In the genomic region with DNA sequence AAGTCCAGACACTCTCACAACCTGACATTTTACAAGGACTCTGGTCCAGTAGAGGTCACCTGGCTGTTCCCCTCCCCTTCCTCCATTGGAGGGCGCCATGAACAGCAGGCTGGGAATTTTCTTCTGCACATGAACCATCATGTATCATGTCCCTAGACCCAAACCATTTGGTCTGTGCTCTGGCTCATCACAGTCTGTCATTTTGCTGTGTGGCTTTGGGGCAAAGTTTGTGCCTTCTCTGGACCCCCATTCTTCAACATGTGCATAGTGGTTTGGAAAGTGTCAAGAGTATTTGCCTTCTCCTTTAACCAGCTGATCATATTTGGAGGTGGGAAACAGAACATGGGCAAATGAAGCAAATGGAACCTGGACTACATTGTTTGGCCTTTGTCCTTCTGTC, we compare ENCODE assay signal across 27 mouse cellular contexts. TPM values are rescaled to one million over a fixed set of nuclear protein-coding genes. Genes with fewer than 3 reads are reported as not detected.
DNase-seq lines count a peak whose midpoint lies in the region; ATAC-seq and TF ChIP-seq lines count a peak whose summit lies in the region.
"Had no signal": no experiment of that assay in that cellular context is flagged by ENCODE, and none has a peak within 500 bp of the region (broad histone marks: within the 10 kb centered on the region; RNA-seq: fewer than 3 reads in every experiment).

No protein-coding gene starts in this region.

- H3K27me3 ChIP-seq in embryonic facial prominence, embryonic 13.5 days = no peaks in the 10 kb centered on the region
- H3K27me3 ChIP-seq in embryonic facial prominence, embryonic 10.5 days (replicated peaks; ENCODE audit: low read depth, poor library complexity, severe bottlenecking) = no peaks in the 10 kb centered on the region
- no peaks in the 10 kb centered on the region for H3K27me3 ChIP-seq in hindbrain, postnatal 0 days (ENCODE audit: insufficient read depth, low read length)
- no peaks in the 10 kb centered on the region for H3K27me3 ChIP-seq in hindbrain, embryonic 13.5 days
- H3K27me3 ChIP-seq in kidney, postnatal 0 days (ENCODE audit: insufficient read depth, low read length) = no peaks in the 10 kb centered on the region; the same call in 1 of the 2 replicates
- H3K27me3 ChIP-seq in ES-Bruce4 (ENCODE audit: control insufficient read depth, insufficient read depth, low read length, poor library complexity, severe bottlenecking) = no peaks in the 10 kb centered on the region
- H3K27me3 ChIP-seq in liver, postnatal 0 days (ENCODE audit: insufficient read depth, low read length) = no peaks in the 10 kb centered on the region
- H3K27me3 ChIP-seq: embryonic facial prominence, embryonic 12.5 days; forebrain, embryonic 15.5 days; hindbrain, embryonic 12.5 days; Patski had no signal

- 52% methylated on average over 1 of the region's 1 CpGs for WGBS in embryonic facial prominence, embryonic 13.5 days
- WGBS in embryonic facial prominence, embryonic 10.5 days = 40% methylated on average over 1 of the region's 1 CpGs
- WGBS in hindbrain, postnatal 0 days = 29% methylated on average over 1 of the region's 1 CpGs
- 60% methylated on average over 1 of the region's 1 CpGs for WGBS in hindbrain, embryonic 13.5 days
- WGBS in kidney, postnatal 0 days = 54% methylated on average over 1 of the region's 1 CpGs
- 15% methylated on average over 1 of the region's 1 CpGs for WGBS in liver, postnatal 0 days (ENCODE audit: insufficient replicate concordance)

- no peak for ATAC-seq in embryonic facial prominence, embryonic 13.5 days (ENCODE audit: insufficient number of reproducible peaks, insufficient read depth, low FRiP score, low TSS enrichment, low read depth)
- ATAC-seq in hindbrain, postnatal 0 days = no peak
- ATAC-seq in hindbrain, embryonic 13.5 days (ENCODE audit: low FRiP score) = no peak
- ATAC-seq in kidney, postnatal 0 days (replicated peaks; ENCODE audit: low FRiP score, low read depth) = no peak
- ATAC-seq in liver, postnatal 0 days = no peak
- ATAC-seq: forebrain, embryonic 15.5 days; hindbrain, embryonic 16.5 days; inflammation-experienced regulatory T-cells, adult 6 months; Patski had no signal

- no peak for DNase-seq in embryonic facial prominence, embryonic 10.5 days (ENCODE audit: low spot score)
- DNase-seq in hindbrain, postnatal 0 days (ENCODE audit: low spot score) = no peak
- no peak for DNase-seq in kidney, postnatal 0 days (ENCODE audit: low spot score)
- no peak for DNase-seq in kidney, adult 8-10 months
- no peak for DNase-seq in liver, postnatal 0 days
- DNase-seq: adrenal gland, postnatal 10 days; adrenal gland, postnatal 36 days; cerebellum, adult 18-20 months; cerebellum, adult 9-10 months; cerebellum, postnatal 14 days; gastrocnemius, postnatal 10 days; gastrocnemius, postnatal 36 days; heart, adult 18-20 months had no signal

- no peak for TF ChIP-seq EP300 in ES-Bruce4 (IDR thresholded peaks at IDR 0.05; ENCODE audit: insufficient read depth, low read depth, low read length)
- TF ChIP-seq EP300 in liver, postnatal 0 days (IDR thresholded peaks at IDR 0.05; ENCODE audit: low read depth) = no peak

- TF ChIP-seq CTCF in hindbrain, postnatal 0 days (IDR thresholded peaks at IDR 0.05; ENCODE audit: low read depth) = peak; percentile 20; the same call in 1 of the 2 replicates
- TF ChIP-seq CTCF in kidney, postnatal 0 days (IDR thresholded peaks at IDR 0.05; ENCODE audit: low read depth) = peak; percentile 30; the same call in 1 of the 2 replicates
- TF ChIP-seq CTCF in ES-Bruce4 (IDR thresholded peaks at IDR 0.05; ENCODE audit: low read depth, low read length) = peak; percentile 20
- no peak for TF ChIP-seq CTCF in liver, postnatal 0 days (IDR thresholded peaks at IDR 0.05; ENCODE audit: low read depth)

- no peak overlapping the region for H3K9ac ChIP-seq in embryonic facial prominence, embryonic 13.5 days
- no peak overlapping the region for H3K9ac ChIP-seq in hindbrain, postnatal 0 days (replicated peaks; ENCODE audit: low read length)
- no peak overlapping the region for H3K9ac ChIP-seq in hindbrain, embryonic 13.5 days
- no peak overlapping the region for H3K9ac ChIP-seq in kidney, postnatal 0 days (ENCODE audit: low read depth, low read length)
- no peak overlapping the region for H3K9ac ChIP-seq in ES-Bruce4 (ENCODE audit: low read depth, poor library complexity, severe bottlenecking)
- no peak overlapping the region for H3K9ac ChIP-seq in liver, postnatal 0 days (replicated peaks)
- H3K9ac ChIP-seq: embryonic facial prominence, embryonic 12.5 days; forebrain, embryonic 12.5 days; forebrain, embryonic 15.5 days; hindbrain, embryonic 12.5 days had no signal

- H3K4me1 ChIP-seq in embryonic facial prominence, embryonic 13.5 days = peaks cover 31% of the 10 kb centered on the region
- H3K4me1 ChIP-seq in embryonic facial prominence, embryonic 10.5 days = peaks cover 11% of the 10 kb centered on the region
- no peaks in the 10 kb centered on the region; the same call in 1 of the 2 replicates for H3K4me1 ChIP-seq in hindbrain, postnatal 0 days (ENCODE audit: insufficient read depth, low read length)
- peaks cover 5% of the 10 kb centered on the region; the same call in 1 of the 2 replicates for H3K4me1 ChIP-seq in hindbrain, embryonic 13.5 days (replicated peaks)
- H3K4me1 ChIP-seq in kidney, postnatal 0 days (replicated peaks; ENCODE audit: insufficient read depth, low read length) = no peaks in the 10 kb centered on the region
- H3K4me1 ChIP-seq in ES-Bruce4 (ENCODE audit: control insufficient read depth, insufficient read depth, low read length) = peaks cover 5% of the 10 kb centered on the region
- no peaks in the 10 kb centered on the region for H3K4me1 ChIP-seq in liver, postnatal 0 days (ENCODE audit: insufficient read depth)
- H3K4me1 ChIP-seq: forebrain, embryonic 12.5 days had no signal

- H3K4me2 ChIP-seq in embryonic facial prominence, embryonic 13.5 days = no peak overlapping the region
- H3K4me2 ChIP-seq in hindbrain, postnatal 0 days (ENCODE audit: low read depth, low read length) = no peak overlapping the region
- no peak overlapping the region for H3K4me2 ChIP-seq in hindbrain, embryonic 13.5 days
- no peak overlapping the region for H3K4me2 ChIP-seq in kidney, postnatal 0 days (ENCODE audit: low read length)
- no peak overlapping the region for H3K4me2 ChIP-seq in liver, postnatal 0 days (ENCODE audit: low read depth, low read length)
- H3K4me2 ChIP-seq: embryonic facial prominence, embryonic 12.5 days; forebrain, embryonic 12.5 days; forebrain, embryonic 15.5 days; heart, embryonic 11.5 days; hindbrain, embryonic 12.5 days had no signal

- no peaks in the 10 kb centered on the region for H3K9me3 ChIP-seq in embryonic facial prominence, embryonic 13.5 days
- H3K9me3 ChIP-seq in embryonic facial prominence, embryonic 10.5 days = no peaks in the 10 kb centered on the region
- no peaks in the 10 kb centered on the region for H3K9me3 ChIP-seq in hindbrain, postnatal 0 days (ENCODE audit: low read length)
- H3K9me3 ChIP-seq in hindbrain, embryonic 13.5 days = no peaks in the 10 kb centered on the region
- no peaks in the 10 kb centered on the region for H3K9me3 ChIP-seq in kidney, postnatal 0 days (replicated peaks; ENCODE audit: low read length)
- H3K9me3 ChIP-seq in ES-Bruce4 (replicated peaks; ENCODE audit: control insufficient read depth, insufficient read depth, low read length, poor library complexity, severe bottlenecking) = no peaks in the 10 kb centered on the region
- no peaks in the 10 kb centered on the region for H3K9me3 ChIP-seq in liver, postnatal 0 days (ENCODE audit: low read length)
- H3K9me3 ChIP-seq: embryonic facial prominence, embryonic 12.5 days; forebrain, embryonic 12.5 days; forebrain, embryonic 15.5 days; hindbrain, embryonic 12.5 days had no signal

- H3K4me3 ChIP-seq in embryonic facial prominence, embryonic 13.5 days = no peak overlapping the region
- H3K4me3 ChIP-seq in embryonic facial prominence, embryonic 10.5 days = no peak overlapping the region
- H3K4me3 ChIP-seq in hindbrain, postnatal 0 days (ENCODE audit: low read length) = no peak overlapping the region
- no peak overlapping the region for H3K4me3 ChIP-seq in hindbrain, embryonic 13.5 days
- H3K4me3 ChIP-seq in kidney, postnatal 0 days (replicated peaks; ENCODE audit: low read depth, low read length) = no peak overlapping the region
- no peak overlapping the region for H3K4me3 ChIP-seq in ES-Bruce4 (ENCODE audit: low read depth, low read length)
- no peak overlapping the region for H3K4me3 ChIP-seq in liver, postnatal 0 days (ENCODE audit: low read depth, low read length)
- H3K4me3 ChIP-seq: embryonic facial prominence, embryonic 12.5 days; erythroblast, embryonic 14.5 days; forebrain, embryonic 12.5 days; forebrain, embryonic 15.5 days; hindbrain, embryonic 12.5 days had no signal

- 0 out of 2 replicates have a peak overlapping the region, but pooled peaks have one; percentile 35 for H3K27ac ChIP-seq in embryonic facial prominence, embryonic 13.5 days
- no peak overlapping the region for H3K27ac ChIP-seq in embryonic facial prominence, embryonic 10.5 days (replicated peaks)
- no peak overlapping the region for H3K27ac ChIP-seq in hindbrain, postnatal 0 days
- no peak overlapping the region for H3K27ac ChIP-seq in hindbrain, embryonic 13.5 days
- no peak overlapping the region for H3K27ac ChIP-seq in kidney, postnatal 0 days
- H3K27ac ChIP-seq in ES-Bruce4 (ENCODE audit: insufficient read depth, low read length) = no peak overlapping the region
- no peak overlapping the region for H3K27ac ChIP-seq in liver, postnatal 0 days (ENCODE audit: low read depth)
- H3K27ac ChIP-seq: embryonic facial prominence, embryonic 12.5 days; forebrain, embryonic 12.5 days; forebrain, embryonic 15.5 days; hindbrain, embryonic 12.5 days had no signal

- peaks cover 20% of the 10 kb centered on the region for H3K36me3 ChIP-seq in embryonic facial prominence, embryonic 13.5 days
- H3K36me3 ChIP-seq in embryonic facial prominence, embryonic 10.5 days (replicated peaks) = no peaks in the 10 kb centered on the region
- no peaks in the 10 kb centered on the region for H3K36me3 ChIP-seq in hindbrain, postnatal 0 days (ENCODE audit: insufficient read depth, low read length)
- H3K36me3 ChIP-seq in hindbrain, embryonic 13.5 days = no peaks in the 10 kb centered on the region
- H3K36me3 ChIP-seq in kidney, postnatal 0 days (ENCODE audit: insufficient read depth, low read length) = no peaks in the 10 kb centered on the region
- no peaks in the 10 kb centered on the region for H3K36me3 ChIP-seq in ES-Bruce4 (ENCODE audit: control insufficient read depth, insufficient read depth, low read length, poor library complexity, severe bottlenecking)
- H3K36me3 ChIP-seq in liver, postnatal 0 days (replicated peaks; ENCODE audit: insufficient read depth, low read length) = no peaks in the 10 kb centered on the region
- H3K36me3 ChIP-seq: embryonic facial prominence, embryonic 12.5 days; forebrain, embryonic 12.5 days; forebrain, embryonic 15.5 days; G1E; hindbrain, embryonic 12.5 days had no signal

- no peak for TF ChIP-seq POLR2A in ES-Bruce4 (IDR thresholded peaks at IDR 0.05; ENCODE audit: insufficient read depth, low read length)

RNA-seq across cellular contexts. Expression of gene Wnt5a, which starts 27.0 kb away (rescaled TPM):
- polyA plus RNA-seq in embryonic facial prominence, embryonic 13.5 days (2015; fragmentation: Nextera tagmentation; extraction: Ambion mirVana) = 280 and 323 TPM in 2 replicates
- polyA plus RNA-seq in embryonic facial prominence, embryonic 10.5 days (2016; fragmentation: Nextera tagmentation; extraction: Ambion mirVana) = 37.2 and 40.4 TPM in 2 replicates
- total RNA-seq in hindbrain, postnatal 0 days (2014; rRNA removed) = 18.3 and 21.0 TPM in 2 replicates
- 17.8 and 19.6 TPM in 2 replicates for polyA plus RNA-seq in hindbrain, postnatal 0 days (2015; fragmentation: Nextera tagmentation; extraction: Ambion mirVana)
- polyA plus RNA-seq in hindbrain, embryonic 13.5 days (2015; fragmentation: Nextera tagmentation; extraction: Ambion mirVana) = 25.4 and 35.4 TPM in 2 replicates
- 23.3 and 25.7 TPM in 2 replicates for polyA plus RNA-seq in kidney, postnatal 0 days (2015; fragmentation: Nextera tagmentation; extraction: Ambion mirVana)
- polyA plus RNA-seq in ES-Bruce4 (2011; ENCODE audit: insufficient read depth, insufficient read length, low read depth, missing spikeins) = 0.99 and 1.3 TPM in 2 replicates
- 0.14 and 0.37 TPM in 2 replicates for polyA plus RNA-seq in liver, postnatal 0 days (2015; fragmentation: Nextera tagmentation; extraction: Ambion mirVana)
- total RNA-seq: hematopoietic stem cell, adult 5-6 weeks had no signal
- polyA plus RNA-seq: erythroblast, embryonic 14.5 days; G1E; inflammation-experienced regulatory T-cells, adult 6 months had no signal
